Mouse (Mus musculus) activated CD4-positive, CD25-positive, alpha-beta regulatory T cell (primary cell): ENCODE data around the gene Slc25a51. TPM values are rescaled to one million over a fixed set of nuclear protein-coding genes. Genes with fewer than 3 reads are reported as not detected.

Experiments
- polyA plus RNA-seq, 2 experiments: library from polyadenylated mRNA; unstranded; fragments of 100-300 nt; shearing (Covaris generic); gene quantifications; one replicate each; pipeline ENCODE4 v1.2.1; 2017

Slc25a51 gene
- polyA plus RNA-seq: 10 to 100 TPM; 25.8 to 28.0 TPM

DNA sequence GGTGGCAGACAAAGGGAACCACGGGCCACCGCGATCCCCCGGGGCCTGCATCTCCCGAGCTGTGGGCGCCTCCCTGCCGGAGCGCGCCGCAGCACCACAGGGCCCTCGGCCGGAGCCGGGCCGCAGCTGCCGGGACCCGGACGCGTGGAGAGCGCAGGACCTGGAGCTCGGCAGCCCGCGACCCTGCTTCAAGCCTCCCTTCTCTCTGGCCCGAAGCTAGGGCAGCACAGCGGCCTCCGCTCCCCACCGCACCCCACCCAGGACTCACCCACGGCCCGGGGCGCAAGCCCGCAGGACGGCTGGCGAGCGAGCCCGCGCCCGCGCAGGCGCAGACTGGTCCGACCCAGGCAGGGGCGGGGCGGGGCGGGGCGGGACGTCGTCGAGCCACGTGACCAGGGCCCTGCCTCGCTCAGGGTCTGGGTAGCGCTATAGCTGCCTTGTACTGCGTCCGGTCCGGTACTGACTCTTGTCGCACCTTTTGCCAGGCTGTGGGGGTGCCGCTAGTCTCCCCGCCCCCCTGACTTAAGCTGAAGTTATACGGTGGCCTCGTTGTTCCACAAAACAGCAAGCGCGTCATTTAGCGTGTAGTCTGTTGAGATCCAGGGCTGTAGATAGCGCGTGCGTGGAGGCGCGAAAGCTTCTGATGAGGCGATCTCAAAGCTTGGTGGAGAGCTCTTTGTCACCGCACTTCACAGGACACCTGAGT, at the start of gene Slc25a51:
Gene Slc25a51, minus strand, starts transcription at position 340 of the 706 bp plus-strand sequence.

Other genes with a start within 250 kb of the Slc25a51 start
- not detected for gene Frmpd1, start 223.9 kb downstream of the Slc25a51 start, polyA plus RNA-seq
- 10 to 100 TPM; 11.3 to 15.6 TPM for gene Trmt10b, start 111.6 kb downstream of the Slc25a51 start, polyA plus RNA-seq
- gene Dcaf10, start 66.7 kb downstream of the Slc25a51 start, polyA plus RNA-seq: 10 to 100 TPM; 18.1 to 23.9 TPM
- gene Exosc3, start 66.0 kb downstream of the Slc25a51 start, polyA plus RNA-seq: 100 to 1,000 TPM; 141 to 144 TPM
- gene Shb, start 123.7 kb upstream of the Slc25a51 start, polyA plus RNA-seq: 1 to 10 TPM in 1 of 2 experiments, under 1 TPM in 1; 0.20 to 1.3 TPM